Comparison of ENCODE assay signal across 15 mouse cellular contexts in the genomic region with DNA sequence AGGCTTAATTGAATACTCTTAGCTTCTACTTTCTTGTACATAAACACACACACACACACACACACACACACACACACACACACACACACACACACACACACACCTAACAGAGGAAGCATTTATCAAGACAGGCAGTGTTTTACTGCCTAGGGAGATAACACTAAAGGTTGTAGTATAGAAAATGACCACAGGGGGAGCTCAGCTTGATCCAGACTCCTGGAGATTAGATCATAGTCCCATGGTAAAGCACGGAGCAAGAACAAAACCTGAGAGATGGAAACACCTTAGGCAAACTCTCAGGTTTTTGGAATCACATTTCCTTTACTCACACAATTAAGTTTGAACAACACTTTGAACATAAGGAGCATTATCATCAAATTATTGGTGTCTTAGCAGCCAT.
DNase-seq lines count a peak whose midpoint lies in the region; ATAC-seq and TF ChIP-seq lines count a peak whose summit lies in the region.
"Had no signal": no experiment of that assay in that cellular context is flagged by ENCODE, and none has a peak within 500 bp of the region (broad histone marks: within the 10 kb centered on the region; RNA-seq: fewer than 3 reads in every experiment).

No protein-coding gene starts in this region.

- TF ChIP-seq EP300 in MEL (IDR thresholded peaks at IDR 0.05; ENCODE audit: low read depth in 1 of 2, low read length in 2 of 2), result no peak

- TF ChIP-seq RAD21 in MEL (IDR thresholded peaks at IDR 0.05; ENCODE audit: low read depth, low read length), result no peak; the same call in 1 of the 2 replicates

- DNase-seq in cerebellum, postnatal 10 days, result peak; percentile 5 to 41
- no peak for DNase-seq in cerebellum, postnatal 36 days
- DNase-seq in kidney, postnatal 0 days (ENCODE audit: low spot score), result peak; percentile 33
- no peak for DNase-seq in kidney, postnatal 14 days
- peak; percentile 22 for DNase-seq in MEL (ENCODE audit: low read depth, low spot score)
- no peak for DNase-seq in T-cell, adult 2 months (ENCODE audit: low spot score)
- DNase-seq in gastrocnemius, adult 8-10 months (ENCODE audit: low spot score in 2 of 2), result no peak
- DNase-seq: adrenal gland, postnatal 36 days; cerebellum, adult 18-20 months; heart, adult 18-20 months; heart, postnatal 4 days; layer of hippocampus, postnatal 36 days had no signal

- H3K4me2 ChIP-seq in kidney, postnatal 0 days (ENCODE audit: low read length), result no peak overlapping the region
- H3K4me2 ChIP-seq: forebrain, embryonic 15.5 days had no signal

- no peaks in the 10 kb centered on the region for H3K36me3 ChIP-seq in kidney, postnatal 0 days (ENCODE audit: insufficient read depth, low read length)
- H3K36me3 ChIP-seq in MEL (ENCODE audit: control insufficient read depth in 1 of 2, insufficient read depth in 2 of 2, low read length in 2 of 2), result no peaks in the 10 kb centered on the region
- H3K36me3 ChIP-seq: forebrain, embryonic 15.5 days had no signal

- H3K4me3 ChIP-seq in kidney, postnatal 0 days (replicated peaks; ENCODE audit: low read depth, low read length), result no peak overlapping the region
- no peak overlapping the region for H3K4me3 ChIP-seq in MEL (ENCODE audit: control insufficient read depth in 1 of 2, insufficient read depth in 1 of 2, low read depth in 2 of 2, low read length in 2 of 2)
- H3K4me3 ChIP-seq: forebrain, embryonic 15.5 days; myocyte had no signal

- H3K9ac ChIP-seq in kidney, postnatal 0 days (ENCODE audit: low read depth, low read length), result no peak overlapping the region
- no peak overlapping the region for H3K9ac ChIP-seq in MEL (ENCODE audit: control insufficient read depth, low read depth, low read length, poor library complexity, severe bottlenecking)
- H3K9ac ChIP-seq: forebrain, embryonic 15.5 days had no signal

- no peaks in the 10 kb centered on the region for H3K9me3 ChIP-seq in kidney, postnatal 0 days (replicated peaks; ENCODE audit: low read length)
- no peaks in the 10 kb centered on the region for H3K9me3 ChIP-seq in MEL (replicated peaks; ENCODE audit: insufficient read depth, low read length)
- H3K9me3 ChIP-seq: forebrain, embryonic 15.5 days had no signal

- H3K27me3 ChIP-seq in kidney, postnatal 0 days (ENCODE audit: insufficient read depth, low read length), result no peaks in the 10 kb centered on the region
- H3K27me3 ChIP-seq in MEL (ENCODE audit: control insufficient read depth in 1 of 2, insufficient read depth in 2 of 2, low read length in 2 of 2), result no peaks in the 10 kb centered on the region
- H3K27me3 ChIP-seq: forebrain, embryonic 15.5 days had no signal

- H3K27ac ChIP-seq in kidney, postnatal 0 days, result no peak overlapping the region
- H3K27ac ChIP-seq in MEL (ENCODE audit: control insufficient read depth, low read depth, low read length), result no peak overlapping the region
- H3K27ac ChIP-seq: forebrain, embryonic 15.5 days had no signal

- ATAC-seq in kidney, postnatal 0 days (replicated peaks; ENCODE audit: low FRiP score, low read depth), result no peak
- peak; percentile 84 for ATAC-seq in megakaryocyte progenitor cell, adult 5-6 weeks (replicated peaks; ENCODE audit: poor library complexity)
- ATAC-seq: forebrain, embryonic 15.5 days had no signal

- no peak for TF ChIP-seq POLR2A in MEL (IDR thresholded peaks at IDR 0.05; ENCODE audit: control insufficient read depth in 1 of 2, insufficient read depth in 1 of 2, low read depth in 1 of 2, low read length in 2 of 2, poor library complexity in 1 of 2)

- H3K79me2 ChIP-seq in MEL (ENCODE audit: control insufficient read depth, insufficient read depth, low read length, poor library complexity), result no peaks in the 10 kb centered on the region

- H3K4me1 ChIP-seq in kidney, postnatal 0 days (replicated peaks; ENCODE audit: insufficient read depth, low read length), result no peaks in the 10 kb centered on the region
- H3K4me1 ChIP-seq in MEL (ENCODE audit: control insufficient read depth in 1 of 2, insufficient read depth in 2 of 2, low read length in 2 of 2), result no peaks in the 10 kb centered on the region

- peak; percentile 46; the same call in 1 of the 2 replicates for TF ChIP-seq CTCF in kidney, postnatal 0 days (IDR thresholded peaks at IDR 0.05; ENCODE audit: low read depth)
- TF ChIP-seq CTCF in MEL (IDR thresholded peaks at IDR 0.05 in 2 of 3, conservative IDR thresholded peaks at IDR 0.05 in 1 of 3; ENCODE audit: control insufficient read depth in 1 of 3, insufficient read depth in 1 of 3, low read depth in 2 of 3, low read length in 3 of 3, poor library complexity in 1 of 3, severe bottlenecking in 1 of 3), result peak in 1 of 3 experiments; percentile 18; a peak in 2 of 6 replicates

- 41% methylated on average over 1 of the region's 1 CpGs for WGBS in kidney, postnatal 0 days

TF ChIP-seq in MEL, 35 proteins besides CTCF, POLR2A, EP300 and RAD21:
- TF ChIP-seq NELFE (IDR thresholded peaks at IDR 0.05; ENCODE audit: low read depth, low read length), result no peak
- no peak for TF ChIP-seq ZKSCAN1 (IDR thresholded peaks at IDR 0.05; ENCODE audit: low read depth, low read length)
- no peak for TF ChIP-seq TAL1 (IDR thresholded peaks at IDR 0.05; ENCODE audit: low read length)
- TF ChIP-seq SMC3 (IDR thresholded peaks at IDR 0.05; ENCODE audit: low read depth, low read length), result no peak
- TF ChIP-seq BHLHE40 (IDR thresholded peaks at IDR 0.05; ENCODE audit: borderline replicate concordance, low read depth, low read length), result no peak
- TF ChIP-seq GATA1 (IDR thresholded peaks at IDR 0.05; ENCODE audit: low read depth, low read length), result no peak
- no peak for TF ChIP-seq POLR2AphosphoS2 (IDR thresholded peaks at IDR 0.05; ENCODE audit: low read length)
- TF ChIP-seq MXI1 (IDR thresholded peaks at IDR 0.05; ENCODE audit: low read depth, low read length), result no peak
- no peak for TF ChIP-seq CHD2 (IDR thresholded peaks at IDR 0.05; ENCODE audit: low read length)
- no peak for TF ChIP-seq ZC3H11A (IDR thresholded peaks at IDR 0.05; ENCODE audit: low read depth, low read length)
- TF ChIP-seq SIN3A (IDR thresholded peaks at IDR 0.05; ENCODE audit: low read length), result no peak

Comparison
In these comparisons a context has a peak if more than half of its experiments do, and no peak if none do; other contexts are left out.
1. DNase-seq: peak in cerebellum, postnatal 10 days (2 of 2), kidney, postnatal 0 days (single experiment) and MEL (single experiment); none in cerebellum, postnatal 36 days (0 of 2), kidney, postnatal 14 days (single experiment), T-cell, adult 2 months (single experiment) and gastrocnemius, adult 8-10 months (0 of 2).